Mouse (Mus musculus) liver, embryonic 14.5 days (tissue): Measurements from ENCODE around the gene Gm15217. TPM values are rescaled to one million over a fixed set of nuclear protein-coding genes. Genes with fewer than 3 reads are reported as not detected.

Experiments used
- ATAC-seq: fragments of 200-750 bp; cut with Nextera tagmentation; 2 replicates; pipeline ENCODE4 v1.8.0; 2017; ENCODE audit warnings: moderate number of reproducible peaks, mild to moderate bottlenecking, moderate library complexity; ENCODE audit not compliant: insufficient read depth
- DNase-seq, 3 experiments: peaks; one replicate each; pipeline ENCODE4 v3.0.0-alpha.2; 2012 to 2013; ENCODE audit warnings: low read depth in 3 of 3, low spot score in 3 of 3
- H3K27ac ChIP-seq: fragments of 300-500 bp; sonication (generic); 2 replicates; pipeline ENCODE4 v1.5.1; 2014; ENCODE audit warnings: moderate library complexity, mild to moderate bottlenecking, control low read depth, inconsistent platforms
- H3K27me3 ChIP-seq: fragments of 300-500 bp; sonication (generic); 2 replicates; pipeline ENCODE4 v1.6.1; 2014; ENCODE audit warnings: mild to moderate bottlenecking, low read length, moderate library complexity; ENCODE audit not compliant: control insufficient read depth, insufficient read depth
- H3K36me3 ChIP-seq: fragments of 300-500 bp; sonication (generic); replicated peaks from 2 replicates; pipeline ENCODE4 v1.6.1; 2014; ENCODE audit warnings: low read depth; ENCODE audit not compliant: control insufficient read depth, insufficient read depth
- H3K4me1 ChIP-seq, 2 experiments: fragments of 200-500 bp in 1 of 2; fragments of 300-500 bp in 1 of 2; sonication (generic) in 1 of 2; replicated peaks; 2 replicates each; pipeline ENCODE4 v1.6.1; 2012 to 2014; ENCODE audit warnings: antibody characterized with exemption in 1 of 2, inconsistent platforms in 1 of 2, low read length in 1 of 2; ENCODE audit not compliant: control insufficient read depth in 2 of 2, insufficient read depth in 2 of 2
- H3K4me2 ChIP-seq: fragments of 300-500 bp; sonication (generic); 2 replicates; pipeline ENCODE4 v1.6.1; 2014; ENCODE audit warnings: low read depth, mild to moderate bottlenecking, control low read depth, moderate library complexity
- H3K4me3 ChIP-seq, 2 experiments: fragments of 200-500 bp in 1 of 2; fragments of 300-500 bp in 1 of 2; sonication (generic) in 1 of 2; 2 replicates each; pipeline ENCODE4 v1.5.1; 2012 to 2014; ENCODE audit warnings: low read depth in 2 of 2, low read length in 2 of 2, mild to moderate bottlenecking in 2 of 2, control low read depth in 1 of 2, inconsistent platforms in 1 of 2, moderate library complexity in 1 of 2; ENCODE audit not compliant: insufficient read depth in 1 of 2
- H3K9ac ChIP-seq: fragments of 300-500 bp; sonication (generic); replicated peaks from 2 replicates; pipeline ENCODE4 v1.6.1; 2014; ENCODE audit warnings: mild to moderate bottlenecking, control low read depth, moderate library complexity
- H3K9me3 ChIP-seq: fragments of 300-500 bp; sonication (generic); 2 replicates; pipeline ENCODE4 v1.6.1; 2016; ENCODE audit warnings: low read length, mixed read lengths; ENCODE audit not compliant: control insufficient read depth
- CTCF ChIP-seq: IDR thresholded peaks from 2 replicates; pipeline ENCODE4 v1.5.1; 2016; ENCODE audit warnings: antibody characterized with exemption, low read depth, control low read depth
- EP300 ChIP-seq: IDR thresholded peaks from 2 replicates; pipeline ENCODE4 v1.6.1; 2016; ENCODE audit warnings: antibody characterized with exemption, low read depth
- WGBS: fragments of 180-500 bp; shearing (Covaris S2); extraction: QIAGEN DNeasy Blood & Tissue Kit; methylation state at CpG from one replicate; pipeline ENCODE4 v1.1.7; 2014; ENCODE audit not compliant: insufficient replicate concordance; 5-methylcytosine and 5-hydroxymethylcytosine counted together
- polyA plus RNA-seq, 2 experiments: library from polyadenylated mRNA; depleted of rRNA in 1 of 2; stranded (reverse) in 1 of 2; unstranded in 1 of 2; fragments of >200 nt; fragmentation: Nextera tagmentation in 1 of 2; extraction: Ambion mirVana in 1 of 2; gene quantifications; 2 replicates each; pipeline versions ENCODE4 v1.2.1 to v1.2.3; 2012 to 2014

Gene Gm15217
- polyA plus RNA-seq, 2 experiments: not detected

DNA sequence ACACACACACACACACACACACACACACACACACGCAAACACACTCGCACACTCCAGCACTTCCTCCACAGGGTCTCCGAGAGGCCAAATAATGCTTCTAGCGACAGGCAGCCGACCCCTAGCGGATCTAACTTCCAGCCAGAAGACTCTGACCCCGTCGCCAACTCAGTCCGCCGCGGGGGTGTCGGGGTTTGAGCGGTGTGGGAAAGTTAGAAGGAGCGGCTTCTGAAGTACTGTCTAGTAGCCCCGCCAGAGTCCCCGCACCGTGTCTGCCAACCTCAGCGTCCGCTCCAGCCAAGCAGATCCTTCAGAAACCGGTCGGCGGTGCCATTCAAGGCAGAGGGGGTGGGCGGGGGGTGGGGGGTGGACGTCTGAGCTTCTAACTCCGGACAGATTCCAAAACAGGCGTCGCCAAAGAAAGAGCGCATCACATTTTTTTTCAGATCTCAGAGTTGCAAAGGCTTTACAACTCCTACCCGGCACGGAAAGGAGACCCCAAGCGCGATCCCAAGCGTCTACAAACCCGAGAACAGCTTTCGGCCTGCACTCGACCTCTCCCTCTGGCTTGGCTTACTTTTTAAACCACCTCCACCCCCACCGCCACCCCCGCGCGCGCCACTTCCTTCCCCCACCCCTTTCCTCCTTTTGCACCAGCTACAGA, 8.7 kb downstream of the Gm15217 start:
- DNase-seq (no peak), ATAC-seq (peak; percentile 6; the same call in 1 of the 2 replicates)
- H3K27me3 ChIP-seq: peaks cover 84% of the 10 kb centered on the region
- no peak overlapping the region for H3K9ac ChIP-seq
- H3K27ac ChIP-seq: no peak overlapping the region
- no peaks in the 10 kb centered on the region for H3K36me3 ChIP-seq
- H3K4me3 ChIP-seq: peak overlapping the region; percentile 28 to 47
- no peaks in the 10 kb centered on the region for H3K9me3 ChIP-seq
- 1% methylated on average over 41 of the region's 41 CpGs for WGBS
- TF ChIP-seq EP300: no peak
- 0 out of 2 replicates have a peak, but pooled peaks have one; percentile 5 for TF ChIP-seq CTCF
- H3K4me1 ChIP-seq: no peaks in the 10 kb centered on the region
- peak overlapping the region; percentile 67 for H3K4me2 ChIP-seq

GRCm38 (mm10) chr14:46388636-46389035, 9.4 kb downstream of the Gm15217 start:
- peaks cover 84% of the 10 kb centered on the region for H3K27me3 ChIP-seq
- H3K9ac ChIP-seq: no peak overlapping the region
- no peaks in the 10 kb centered on the region for H3K4me1 ChIP-seq
- no peaks in the 10 kb centered on the region for H3K36me3 ChIP-seq
- TF ChIP-seq CTCF (peak; percentile 31; the same call in 1 of the 2 replicates), EP300 (no peak)
- ATAC-seq (no peak), DNase-seq (no peak)
- no peak overlapping the region for H3K27ac ChIP-seq
- peak overlapping the region; percentile 1 to 47; a peak in 2 of 4 replicates for H3K4me3 ChIP-seq
- H3K9me3 ChIP-seq: no peaks in the 10 kb centered on the region
- WGBS: under 1% methylated on average over 26 of the region's 27 CpGs
- peak overlapping the region; percentile 67 for H3K4me2 ChIP-seq

- DNase-seq (no peak), ATAC-seq (no peak)
- no peaks in the 10 kb centered on the region for H3K4me1 ChIP-seq
- no peak overlapping the region for H3K9ac ChIP-seq
- H3K27ac ChIP-seq: no peak overlapping the region
- no peaks in the 10 kb centered on the region for H3K9me3 ChIP-seq
- H3K27me3 ChIP-seq: peaks cover 78% of the 10 kb centered on the region
- WGBS: 5% methylated on average over 24 of the region's 24 CpGs
- peak overlapping the region; percentile 14; the same call in 1 of the 2 replicates for H3K4me2 ChIP-seq
- H3K4me3 ChIP-seq: no peak overlapping the region
- TF ChIP-seq CTCF (no peak), EP300 (no peak)
- H3K36me3 ChIP-seq: no peaks in the 10 kb centered on the region
Measured at GRCm38 (mm10) chr14:46389438-46390248, 10.4 kb downstream of the Gm15217 start.

DNA sequence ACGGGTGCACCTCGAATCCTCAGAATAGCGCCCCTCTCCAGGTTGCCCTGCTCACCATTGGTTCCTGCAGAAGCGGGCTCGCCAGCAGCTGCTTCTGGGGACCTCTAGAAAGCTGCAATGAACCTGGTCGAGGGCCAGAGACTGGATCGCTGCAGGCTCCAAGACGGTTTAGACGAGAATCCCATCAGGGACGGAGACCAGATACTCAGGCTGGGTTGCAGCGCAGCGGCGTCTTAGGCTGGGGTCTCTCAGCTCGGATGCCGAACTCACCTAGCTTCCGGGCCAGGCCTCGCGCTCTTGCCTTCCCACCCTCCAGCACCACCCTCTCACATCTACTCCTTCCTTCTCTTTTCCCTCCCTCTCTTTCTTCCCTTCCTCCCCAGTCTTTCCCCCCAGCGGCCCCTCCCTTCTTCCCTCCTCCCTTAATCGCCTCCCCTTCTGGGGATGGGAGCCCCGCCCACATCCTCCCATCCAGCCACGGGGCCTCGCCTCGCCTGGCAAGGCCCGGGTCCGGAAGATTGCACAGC, 11.1 kb downstream of the Gm15217 start, which contains the start of gene Bmp4:
TSS of gene Bmp4 (minus strand) at position 421 of the 527 bp plus-strand sequence.
- H3K4me3 ChIP-seq: peak within 1 kb of the TSS in 1 of 2 experiments; percentile 14; a peak in 1 of 4 replicates
- DNase-seq (no peak), ATAC-seq (no peak)
- no peak within 1 kb of the TSS for H3K27ac ChIP-seq
- WGBS: 2% methylated on average over 26 of the region's 26 CpGs
- H3K27me3 ChIP-seq: peaks cover 71% of the 10 kb centered on the region
- H3K4me1 ChIP-seq: no peaks in the 10 kb centered on the region
- H3K9ac ChIP-seq: no peak within 1 kb of the TSS
- TF ChIP-seq CTCF (no peak), EP300 (no peak)
- H3K4me2 ChIP-seq: peak within 1 kb of the TSS; percentile 14; the same call in 1 of the 2 replicates
- H3K9me3 ChIP-seq: no peaks in the 10 kb centered on the region
- H3K36me3 ChIP-seq: no peaks in the 10 kb centered on the region
